Mouse (Mus musculus) neural tube, embryonic 15.5 days (tissue): ENCODE data around the gene Gm20388. TPM values are rescaled to one million over a fixed set of nuclear protein-coding genes. Genes with fewer than 3 reads are reported as not detected.
"Not testable (repeated sequence)": the region's sequence is repeated elsewhere in the genome, so short reads cannot be mapped to it uniquely, and the experiment has no call there.

Source experiments
- ATAC-seq: fragments of 200-750 bp; cut with Nextera tagmentation; 2 replicates; pipeline ENCODE4 v1.8.0; 2017; ENCODE audit warnings: mild to moderate bottlenecking, moderate TSS enrichment, moderate library complexity; ENCODE audit not compliant: low FRiP score
- H3K27ac ChIP-seq: fragments of 300-500 bp; sonication (generic); replicated peaks from 2 replicates; pipeline ENCODE4 v1.5.1; 2015; ENCODE audit warnings: mild to moderate bottlenecking, inconsistent platforms
- H3K27me3 ChIP-seq: fragments of 300-500 bp; sonication (generic); replicated peaks from 2 replicates; pipeline ENCODE4 v1.6.1; 2015; ENCODE audit warnings: inconsistent platforms
- H3K36me3 ChIP-seq: fragments of 300-500 bp; sonication (generic); 2 replicates; pipeline ENCODE4 v1.6.1; 2015; ENCODE audit warnings: inconsistent platforms
- H3K4me1 ChIP-seq: fragments of 300-500 bp; sonication (generic); 2 replicates; pipeline ENCODE4 v1.6.1; 2015; ENCODE audit warnings: inconsistent platforms
- H3K4me2 ChIP-seq: fragments of 300-500 bp; sonication (generic); 2 replicates; pipeline ENCODE4 v1.6.1; 2015; ENCODE audit warnings: inconsistent platforms, mild to moderate bottlenecking, moderate library complexity
- H3K4me3 ChIP-seq: fragments of 300-500 bp; sonication (generic); replicated peaks from 2 replicates; pipeline ENCODE4 v1.5.1; 2015; ENCODE audit warnings: mild to moderate bottlenecking, inconsistent platforms
- H3K9ac ChIP-seq: fragments of 300-500 bp; sonication (generic); replicated peaks from 2 replicates; pipeline ENCODE4 v1.6.1; 2015; ENCODE audit warnings: mild to moderate bottlenecking, inconsistent platforms
- H3K9me3 ChIP-seq: fragments of 300-500 bp; sonication (generic); replicated peaks from 2 replicates; pipeline ENCODE4 v1.6.1; 2016; ENCODE audit warnings: inconsistent platforms
- WGBS: fragments of 180-500 bp; shearing (Covaris S2); methylation state at CpG from one replicate; pipeline ENCODE4 v1.1.7; 2015; ENCODE audit warnings: mixed read lengths; 5-methylcytosine and 5-hydroxymethylcytosine counted together
- polyA plus RNA-seq: library from polyadenylated mRNA; unstranded; fragments of >200 nt; fragmentation: Nextera tagmentation; extraction: Ambion mirVana; gene quantifications from 2 replicates; pipeline ENCODE4 v1.2.1, GENCODE M21; 2015

Gm20388 gene
- polyA plus RNA-seq, 1 experiment from 2014 or later, result not detected

DNA sequence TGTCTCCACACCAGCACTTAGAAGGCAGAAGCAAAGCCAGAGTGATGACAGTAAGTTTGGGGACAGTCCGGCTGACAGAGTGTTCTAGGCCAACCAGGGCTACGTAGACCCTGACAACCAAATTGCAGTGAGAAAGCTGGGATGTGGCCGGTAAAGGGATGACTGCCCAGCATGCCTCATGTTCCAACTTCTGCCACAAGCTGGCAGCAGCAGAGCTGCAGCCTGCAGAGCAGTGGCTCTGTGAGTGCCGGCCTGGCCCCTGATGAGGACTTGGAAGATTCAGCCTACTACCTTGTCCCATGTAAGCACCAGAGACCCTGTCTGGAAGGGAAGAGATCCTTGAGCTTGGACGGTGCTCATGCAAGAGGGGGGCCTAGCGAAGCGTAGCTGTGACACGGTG is 765.1 kb downstream of the Gm20388 start:
- WGBS, result 78% methylated on average over 8 of the region's 8 CpGs
- H3K9ac ChIP-seq, result no peak overlapping the region
- no peak overlapping the region for H3K4me2 ChIP-seq
- peaks cover 40% of the 10 kb centered on the region for H3K36me3 ChIP-seq
- no peaks in the 10 kb centered on the region for H3K9me3 ChIP-seq
- H3K4me1 ChIP-seq, result peaks cover 12% of the 10 kb centered on the region
- no peak overlapping the region for H3K4me3 ChIP-seq
- no peak for ATAC-seq
- no peak overlapping the region for H3K27ac ChIP-seq
- no peaks in the 10 kb centered on the region for H3K27me3 ChIP-seq

DNA sequence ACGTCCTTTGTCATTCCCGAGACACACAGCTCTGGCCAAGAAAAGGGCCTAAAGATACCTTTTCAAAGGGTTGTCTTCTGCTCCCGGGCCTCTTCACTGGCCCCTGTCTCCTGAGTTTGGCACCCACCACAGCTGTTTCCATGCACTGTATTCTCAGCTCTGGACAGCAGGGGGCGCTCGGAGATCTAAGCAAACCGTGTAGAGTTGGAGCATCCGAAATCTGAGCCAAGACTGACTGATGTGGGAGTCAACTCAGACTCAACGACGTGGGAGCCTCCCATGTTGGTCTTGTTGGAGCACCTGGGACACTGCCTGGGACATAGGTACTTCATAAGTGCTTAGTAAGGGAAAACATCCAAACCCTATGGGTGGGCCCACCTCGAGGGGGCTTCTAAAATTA is 767.8 kb downstream of the Gm20388 start:
- Histone ChIP-seq H3K4me3 (no peak overlapping the region), H3K27ac (no peak overlapping the region), H3K9ac (no peak overlapping the region), H3K27me3 (no peaks in the 10 kb centered on the region), H3K4me2 (no peak overlapping the region), H3K4me1 (no peaks in the 10 kb centered on the region), H3K36me3 (peaks cover 14% of the 10 kb centered on the region), H3K9me3 (no peaks in the 10 kb centered on the region)
- peak; percentile 55; the same call in 1 of the 2 replicates for ATAC-seq
- WGBS, result 18% methylated on average over 10 of the region's 10 CpGs

DNA sequence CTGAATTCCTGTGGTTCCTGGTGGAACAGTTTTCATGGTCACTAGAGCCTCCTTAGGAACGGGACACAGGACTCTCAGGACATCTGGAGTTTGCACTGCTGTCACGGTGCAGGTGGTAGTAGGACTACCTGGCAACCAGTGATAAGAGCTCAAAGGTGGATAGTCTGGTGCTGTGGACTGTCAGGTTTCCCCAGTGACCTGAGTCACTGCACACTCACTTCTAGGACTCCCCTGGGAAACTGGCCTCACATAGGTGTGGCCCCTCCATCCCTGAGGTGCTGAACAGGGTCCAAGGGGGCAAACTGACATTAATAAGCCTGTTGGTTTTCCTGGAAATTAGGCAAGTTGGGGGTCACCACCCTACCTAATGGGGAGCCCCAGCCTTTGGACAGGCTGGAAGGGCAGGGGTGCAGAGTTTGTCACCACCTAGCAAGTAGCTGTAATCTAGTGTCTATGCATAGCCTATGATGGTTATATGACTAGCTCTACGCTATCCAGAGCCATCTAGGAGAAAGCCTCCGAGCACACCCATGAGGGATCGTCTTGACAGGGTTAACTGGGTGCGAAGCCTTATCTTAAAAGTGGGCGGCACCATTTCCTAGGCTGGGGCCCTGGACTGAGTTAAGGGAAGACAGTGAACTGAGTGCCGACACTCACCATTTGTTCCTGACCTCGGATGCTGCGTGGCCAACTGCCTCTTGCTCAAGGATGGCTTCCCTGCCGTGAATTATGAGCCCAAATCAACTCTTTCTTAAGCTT is 769.2 kb downstream of the Gm20388 start:
- Histone ChIP-seq H3K4me3 (no peak overlapping the region), H3K9me3 (no peaks in the 10 kb centered on the region), H3K36me3 (0 out of 2 replicates have a peak, but pooled peaks cover 5% of the 10 kb centered on the region), H3K27ac (no peak overlapping the region), H3K4me1 (no peaks in the 10 kb centered on the region), H3K27me3 (no peaks in the 10 kb centered on the region), H3K4me2 (no peak overlapping the region), H3K9ac (no peak overlapping the region)
- no peak for ATAC-seq
- WGBS, result 74% methylated on average over 11 of the region's 11 CpGs

DNA sequence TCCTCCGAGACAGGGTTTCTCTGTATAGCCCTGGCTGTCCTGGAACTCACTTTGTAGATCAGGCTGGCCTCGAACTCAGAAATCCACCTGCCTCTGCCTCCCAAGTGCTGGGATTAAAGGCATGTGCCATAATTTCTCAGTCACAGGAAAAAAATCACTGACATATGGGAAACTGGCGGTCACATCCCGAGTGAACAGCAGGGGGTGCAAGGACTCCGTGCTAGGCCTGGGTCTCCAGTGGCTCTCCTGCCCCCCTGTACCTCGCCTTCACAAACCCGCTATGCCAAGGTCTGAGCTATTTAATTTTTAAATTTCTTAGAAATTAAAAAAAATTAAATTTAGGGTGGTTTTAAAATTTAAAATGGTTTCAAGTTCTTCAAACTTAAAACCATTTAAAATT is 769.8 kb downstream of the Gm20388 start:
- WGBS, result 60% methylated on average over 7 of the region's 7 CpGs
- H3K4me3 ChIP-seq, ATAC-seq: not testable (repeated sequence)

DNA sequence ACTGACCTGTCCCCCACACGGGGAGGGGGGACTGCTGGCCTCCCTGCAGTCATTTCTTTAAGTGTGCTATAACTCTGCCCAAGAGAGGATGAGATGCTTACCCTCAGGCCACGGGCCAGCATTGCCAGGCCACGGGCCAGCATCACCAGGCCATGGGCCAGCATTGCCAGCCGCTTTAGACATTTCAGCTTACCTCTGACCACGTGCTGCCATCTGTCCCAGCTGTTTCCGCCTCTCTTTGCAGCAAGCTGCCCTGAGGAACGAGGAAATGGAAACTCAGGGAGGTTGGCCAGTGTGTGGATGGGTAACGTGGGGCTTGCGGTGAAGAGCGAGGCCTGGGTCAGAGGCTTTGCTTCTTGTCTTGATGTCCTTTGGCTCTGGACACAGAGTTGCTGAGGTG is 770.5 kb downstream of the Gm20388 start:
- H3K9me3 ChIP-seq, result no peaks in the 10 kb centered on the region
- H3K4me2 ChIP-seq, result no peak overlapping the region
- ATAC-seq, result no peak
- 81% methylated on average over 10 of the region's 10 CpGs for WGBS
- H3K27me3 ChIP-seq, result no peaks in the 10 kb centered on the region
- H3K4me1 ChIP-seq, result no peaks in the 10 kb centered on the region
- no peaks in the 10 kb centered on the region for H3K36me3 ChIP-seq
- no peak overlapping the region for H3K4me3 ChIP-seq
- no peak overlapping the region for H3K27ac ChIP-seq
- no peak overlapping the region for H3K9ac ChIP-seq

More for the DNA sequence above, 769.8 kb downstream of the Gm20388 start:
- not testable (repeated sequence) for H3K27ac ChIP-seq, H3K9me3 ChIP-seq, H3K9ac ChIP-seq, H3K4me1 ChIP-seq, H3K4me2 ChIP-seq, H3K27me3 ChIP-seq, H3K36me3 ChIP-seq

DNA sequence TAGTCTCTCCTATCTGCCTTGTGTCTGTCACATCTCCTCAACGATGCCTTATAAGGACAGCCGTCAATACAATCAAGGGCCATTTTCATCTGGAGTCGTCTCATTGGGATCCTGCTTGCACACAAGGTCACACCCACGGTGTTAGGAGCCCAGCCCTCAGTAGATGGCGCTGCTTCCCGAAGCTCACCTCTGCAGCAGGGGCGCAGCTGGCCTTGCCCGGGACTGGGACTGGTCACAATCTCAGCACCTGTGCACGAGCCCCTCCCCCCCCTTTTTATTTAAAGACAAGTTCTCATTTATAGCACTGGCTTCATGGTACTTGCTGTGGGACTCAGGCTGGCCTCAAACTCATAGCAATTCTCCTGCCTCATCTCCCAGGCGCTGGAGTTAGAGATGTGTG is 773.0 kb downstream of the Gm20388 start:
- H3K27ac ChIP-seq, result no peak overlapping the region
- H3K9me3 ChIP-seq, result no peaks in the 10 kb centered on the region
- no peak for ATAC-seq
- H3K4me1 ChIP-seq, result no peaks in the 10 kb centered on the region
- no peak overlapping the region for H3K4me2 ChIP-seq
- no peak overlapping the region for H3K9ac ChIP-seq
- 14% methylated on average over 10 of the region's 10 CpGs for WGBS
- H3K36me3 ChIP-seq, result no peaks in the 10 kb centered on the region
- no peaks in the 10 kb centered on the region for H3K27me3 ChIP-seq
- no peak overlapping the region for H3K4me3 ChIP-seq

DNA sequence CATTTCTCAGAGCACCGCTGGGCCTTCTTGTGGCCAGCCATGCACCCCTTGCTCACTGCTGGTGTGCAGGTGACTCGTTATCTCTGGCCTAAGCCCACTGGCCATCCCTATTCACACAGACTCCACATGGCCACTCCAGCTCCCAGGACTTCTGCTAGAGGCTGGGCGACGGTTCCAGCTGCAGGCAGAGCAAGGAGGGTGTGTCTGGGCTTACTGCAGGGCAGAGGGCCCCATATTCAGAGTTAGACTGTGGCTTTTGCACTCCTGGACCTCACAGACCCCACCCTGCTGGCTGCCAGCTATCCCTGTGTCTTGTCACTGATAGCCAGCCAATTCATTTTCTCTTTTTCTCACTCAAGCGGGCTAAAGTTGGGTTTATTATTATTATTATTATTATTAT is 773.4 kb downstream of the Gm20388 start:
- H3K27ac ChIP-seq, result no peak overlapping the region
- H3K36me3 ChIP-seq, result no peaks in the 10 kb centered on the region
- no peak overlapping the region for H3K4me3 ChIP-seq
- ATAC-seq, result no peak
- 74% methylated on average over 5 of the region's 5 CpGs for WGBS
- H3K27me3 ChIP-seq, result no peaks in the 10 kb centered on the region
- no peaks in the 10 kb centered on the region for H3K9me3 ChIP-seq
- H3K4me1 ChIP-seq, result no peaks in the 10 kb centered on the region
- H3K4me2 ChIP-seq, result no peak overlapping the region
- H3K9ac ChIP-seq, result no peak overlapping the region

DNA sequence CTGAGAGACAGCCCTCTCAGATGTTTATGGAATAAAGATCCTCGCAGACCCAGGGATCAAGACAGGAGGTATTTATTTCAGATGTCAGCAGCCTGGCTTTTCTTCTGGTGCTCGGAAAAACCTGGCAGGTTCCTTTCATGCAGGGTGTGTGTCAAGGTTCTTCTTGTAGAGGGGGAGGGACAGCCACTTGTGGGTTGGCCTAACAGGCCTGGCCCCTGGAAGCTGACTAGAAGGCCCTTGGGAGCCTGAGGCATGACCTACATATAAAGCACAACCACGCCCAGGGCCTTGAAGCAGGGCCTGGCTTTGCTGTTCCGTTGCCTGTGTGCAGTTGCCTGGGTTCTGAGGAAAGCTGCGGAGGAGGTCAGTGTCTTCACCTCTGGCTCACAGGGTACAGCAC is 774.5 kb downstream of the Gm20388 start:
- 75% methylated on average over 5 of the region's 5 CpGs for WGBS
- Histone ChIP-seq H3K4me3 (no peak overlapping the region), H3K36me3 (no peaks in the 10 kb centered on the region)

DNA sequence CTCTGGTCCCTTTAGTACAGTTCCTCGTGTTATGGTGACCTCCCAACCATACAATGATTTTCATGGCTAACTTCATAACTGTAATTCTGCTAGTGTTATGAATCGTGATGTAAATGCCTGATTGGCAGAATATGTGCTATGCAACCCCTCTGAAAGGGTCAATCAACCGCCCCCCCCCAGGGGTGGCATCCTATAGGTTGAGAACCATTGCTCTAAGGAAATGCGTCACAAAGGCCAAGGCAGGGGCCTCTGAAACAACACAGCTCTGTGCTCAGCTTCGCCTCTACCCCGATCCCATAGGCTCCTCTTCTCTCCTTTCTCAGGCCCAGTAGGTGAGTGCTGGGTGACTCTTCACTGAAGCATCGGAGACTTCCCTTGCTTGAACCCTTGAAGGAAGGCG is 775.0 kb downstream of the Gm20388 start:
- WGBS, result 86% methylated on average over 8 of the region's 8 CpGs

More for the DNA sequence above, 774.5 kb downstream of the Gm20388 start:
- Histone ChIP-seq H3K27me3 (no peaks in the 10 kb centered on the region), H3K9ac (no peak overlapping the region), H3K27ac (no peak overlapping the region), H3K4me1 (no peaks in the 10 kb centered on the region), H3K9me3 (no peaks in the 10 kb centered on the region), H3K4me2 (no peak overlapping the region)
- no peak for ATAC-seq

DNA sequence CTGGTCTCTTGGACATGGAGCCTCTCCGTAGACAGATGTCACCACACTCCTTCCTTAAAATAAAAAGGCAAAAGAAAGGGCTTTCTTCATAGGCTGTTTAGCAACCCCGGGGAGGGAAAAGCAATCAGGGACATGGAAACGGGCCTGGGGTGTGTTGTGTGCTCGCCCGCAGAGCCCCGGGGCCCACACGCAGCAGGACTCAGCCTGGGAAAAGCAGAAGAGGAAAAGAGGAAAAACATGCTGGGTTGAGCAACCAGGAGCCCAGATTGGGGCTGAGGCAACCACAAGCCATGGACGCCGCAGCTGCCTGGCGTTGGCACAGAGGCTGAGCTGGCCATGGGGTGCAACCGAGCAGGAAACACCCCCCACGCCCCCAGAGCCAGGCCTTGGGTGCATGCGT is 775.4 kb downstream of the Gm20388 start:
- Histone ChIP-seq H3K9me3 (no peaks in the 10 kb centered on the region), H3K27me3 (no peaks in the 10 kb centered on the region), H3K27ac (no peak overlapping the region), H3K36me3 (no peaks in the 10 kb centered on the region), H3K4me1 (no peaks in the 10 kb centered on the region), H3K4me3 (no peak overlapping the region), H3K4me2 (no peak overlapping the region), H3K9ac (no peak overlapping the region)
- ATAC-seq, result no peak
- WGBS, result 90% methylated on average over 13 of the region's 13 CpGs

More for the DNA sequence above, 775.0 kb downstream of the Gm20388 start:
- H3K4me3 ChIP-seq, result no peak overlapping the region
- H3K9ac ChIP-seq, result no peak overlapping the region
- no peak overlapping the region for H3K4me2 ChIP-seq
- H3K27me3 ChIP-seq, result no peaks in the 10 kb centered on the region
- H3K9me3 ChIP-seq, result no peaks in the 10 kb centered on the region
- H3K27ac ChIP-seq, result no peak overlapping the region
- no peaks in the 10 kb centered on the region for H3K4me1 ChIP-seq
- H3K36me3 ChIP-seq, result no peaks in the 10 kb centered on the region
- ATAC-seq, result no peak

DNA sequence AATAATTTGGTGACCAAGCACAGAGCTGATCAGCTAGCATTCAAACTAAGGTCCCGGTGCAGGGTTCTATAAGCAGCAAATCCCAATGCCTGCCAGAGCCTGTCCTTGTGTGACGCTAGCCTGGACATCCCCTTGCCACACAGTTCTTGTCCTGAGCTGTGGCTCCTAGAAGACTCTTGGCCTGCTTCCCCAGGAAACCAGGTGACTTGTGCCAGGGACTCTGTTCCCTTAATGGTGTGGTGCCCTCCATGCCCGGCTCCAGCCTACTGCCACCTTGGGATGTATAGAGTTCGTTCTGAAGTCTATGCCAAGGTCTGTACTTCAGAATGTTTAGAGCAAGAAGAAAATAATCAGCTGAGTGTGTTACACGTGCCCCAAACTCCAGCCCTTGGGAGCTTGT is 775.9 kb downstream of the Gm20388 start:
- Histone ChIP-seq H3K4me1 (no peaks in the 10 kb centered on the region), H3K9me3 (no peaks in the 10 kb centered on the region), H3K9ac (no peak overlapping the region), H3K27ac (no peak overlapping the region), H3K27me3 (no peaks in the 10 kb centered on the region), H3K4me3 (no peak overlapping the region), H3K4me2 (no peak overlapping the region), H3K36me3 (no peaks in the 10 kb centered on the region)
- ATAC-seq, result no peak
- 87% methylated on average over 5 of the region's 5 CpGs for WGBS

DNA sequence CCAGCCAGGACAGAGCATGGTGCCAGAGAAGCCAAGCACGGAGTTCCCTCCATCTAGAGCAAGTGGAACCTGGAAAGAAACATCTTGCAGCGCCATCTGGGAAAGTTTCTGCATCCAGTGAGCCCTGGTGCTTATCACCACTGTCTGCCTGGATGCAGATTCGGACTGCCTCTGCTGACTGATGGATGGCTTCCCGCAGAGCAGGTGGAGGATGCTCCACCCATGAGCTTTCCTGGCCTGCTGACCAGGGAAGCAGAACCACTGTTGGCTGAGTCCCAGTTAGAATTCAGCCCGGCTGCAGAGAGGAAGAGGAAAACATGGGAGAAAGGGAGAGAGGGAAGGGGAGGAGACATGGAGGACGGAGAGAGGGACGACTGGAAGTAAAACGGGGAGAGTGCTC is 777.1 kb downstream of the Gm20388 start:
- Histone ChIP-seq H3K4me1 (no peaks in the 10 kb centered on the region), H3K27ac (no peak overlapping the region), H3K27me3 (no peaks in the 10 kb centered on the region), H3K9ac (no peak overlapping the region), H3K4me2 (no peak overlapping the region), H3K9me3 (no peaks in the 10 kb centered on the region), H3K36me3 (no peaks in the 10 kb centered on the region), H3K4me3 (no peak overlapping the region)
- 78% methylated on average over 8 of the region's 8 CpGs for WGBS
- no peak for ATAC-seq
